Mouse (Mus musculus) thymus, adult 2 months (tissue): ENCODE data around the gene Kcnh7. TPM values are rescaled to one million over a fixed set of nuclear protein-coding genes. Genes with fewer than 3 reads are reported as not detected.

Experiments
- DNase-seq: peaks from one replicate; pipeline ENCODE4 v3.0.0; 2021
- H3K27ac ChIP-seq: fragments of 200-500 bp; 2 replicates; pipeline ENCODE4 v1.5.1; 2012; ENCODE audit warnings: low read length, control low read depth; ENCODE audit not compliant: control insufficient read depth, insufficient read depth
- H3K27me3 ChIP-seq: fragments of 200-500 bp; 2 replicates; pipeline ENCODE4 v1.6.1; 2012; ENCODE audit warnings: mild to moderate bottlenecking, low read length, moderate library complexity, mixed read lengths; ENCODE audit not compliant: control insufficient read depth, insufficient read depth
- H3K36me3 ChIP-seq: fragments of 200-500 bp; 2 replicates; pipeline ENCODE4 v1.6.1; 2012; ENCODE audit warnings: mild to moderate bottlenecking, low read length, moderate library complexity; ENCODE audit not compliant: control insufficient read depth, insufficient read depth
- H3K4me1 ChIP-seq: fragments of 200-500 bp; replicated peaks from 2 replicates; pipeline ENCODE4 v1.6.1; 2012; ENCODE audit warnings: low read length; ENCODE audit not compliant: control insufficient read depth, insufficient read depth
- H3K4me3 ChIP-seq: fragments of 200-500 bp; 2 replicates; pipeline ENCODE4 v1.5.1; 2012; ENCODE audit warnings: mild to moderate bottlenecking, low read length, control low read depth, moderate library complexity; ENCODE audit not compliant: control insufficient read depth, insufficient read depth
- CTCF ChIP-seq: fragments of 200-500 bp; IDR thresholded peaks from 2 replicates; pipeline ENCODE4 v1.5.1; 2012; ENCODE audit warnings: mild to moderate bottlenecking, control low read depth, low read length, moderate library complexity, borderline replicate concordance; ENCODE audit not compliant: control insufficient read depth, poor library complexity, insufficient read depth; ENCODE audit errors: extremely low read depth
- POLR2A ChIP-seq: fragments of 200-500 bp; IDR thresholded peaks from 2 replicates; pipeline ENCODE4 v1.6.1; 2012; ENCODE audit warnings: mild to moderate bottlenecking, low read length, control low read depth, moderate library complexity; ENCODE audit not compliant: control insufficient read depth, poor library complexity, insufficient read depth; ENCODE audit errors: extremely low read depth
- WGBS: fragments of 180-500 bp; shearing (Covaris S2); methylation state at CpG from one replicate; pipeline ENCODE4 v1.1.7; 2018; 5-methylcytosine and 5-hydroxymethylcytosine counted together
- polyA plus RNA-seq: library from polyadenylated mRNA; depleted of rRNA; stranded (reverse); fragments of >200 nt; gene quantifications from 2 replicates; pipeline ENCODE4 v1.2.3, GENCODE M21; 2012

Kcnh7 gene
- polyA plus RNA-seq, 1 experiment, result 0.03 TPM

- H3K4me3 ChIP-seq, result no peak overlapping the region
- WGBS, result 96% methylated on average over 3 of the region's 3 CpGs
- no peaks in the 10 kb centered on the region for H3K4me1 ChIP-seq
- no peak overlapping the region for H3K27ac ChIP-seq
- H3K36me3 ChIP-seq, result no peaks in the 10 kb centered on the region
- DNase-seq, result no peak
- TF ChIP-seq CTCF (no peak), POLR2A (no peak)
- no peaks in the 10 kb centered on the region for H3K27me3 ChIP-seq
These were observed 144.4 kb downstream of the Kcnh7 start for GRCm38 (mm10) chr2:63039718-63040117.

- TF ChIP-seq POLR2A (no peak), CTCF (no peak)
- no peaks in the 10 kb centered on the region for H3K36me3 ChIP-seq
- no peak overlapping the region for H3K4me3 ChIP-seq
- H3K27me3 ChIP-seq, result no peaks in the 10 kb centered on the region
- no peak overlapping the region for H3K27ac ChIP-seq
- no peaks in the 10 kb centered on the region for H3K4me1 ChIP-seq
- DNase-seq, result no peak
These were observed 169.2 kb downstream of the Kcnh7 start for GRCm38 (mm10) chr2:63014909-63015308.

GRCm38 (mm10) chr2:63009141-63009540, 174.9 kb downstream of the Kcnh7 start:
- no peak overlapping the region for H3K4me3 ChIP-seq
- no peaks in the 10 kb centered on the region for H3K27me3 ChIP-seq
- TF ChIP-seq CTCF (no peak), POLR2A (no peak)
- 89% methylated on average over 4 of the region's 4 CpGs for WGBS
- no peak for DNase-seq
- no peak overlapping the region for H3K27ac ChIP-seq
- no peaks in the 10 kb centered on the region for H3K36me3 ChIP-seq
- H3K4me1 ChIP-seq, result no peaks in the 10 kb centered on the region

GRCm38 (mm10) chr2:63002784-63003183, 181.3 kb downstream of the Kcnh7 start:
- no peaks in the 10 kb centered on the region for H3K27me3 ChIP-seq
- no peak overlapping the region for H3K4me3 ChIP-seq
- H3K27ac ChIP-seq, result no peak overlapping the region
- TF ChIP-seq POLR2A (no peak), CTCF (no peak)
- no peak for DNase-seq
- H3K4me1 ChIP-seq, result no peaks in the 10 kb centered on the region
- H3K36me3 ChIP-seq, result no peaks in the 10 kb centered on the region
- WGBS, result 98% methylated on average over 1 of the region's 1 CpGs

GRCm38 (mm10) chr2:62997692-62998091, 186.4 kb downstream of the Kcnh7 start:
- no peaks in the 10 kb centered on the region for H3K4me1 ChIP-seq
- TF ChIP-seq POLR2A (no peak), CTCF (no peak)
- no peak overlapping the region for H3K4me3 ChIP-seq
- DNase-seq, result no peak
- 89% methylated on average over 2 of the region's 2 CpGs for WGBS
- H3K36me3 ChIP-seq, result no peaks in the 10 kb centered on the region
- H3K27me3 ChIP-seq, result no peaks in the 10 kb centered on the region
- H3K27ac ChIP-seq, result no peak overlapping the region

- Histone ChIP-seq H3K4me3 (no peak overlapping the region), H3K36me3 (no peaks in the 10 kb centered on the region), H3K27me3 (no peaks in the 10 kb centered on the region), H3K27ac (no peak overlapping the region), H3K4me1 (no peaks in the 10 kb centered on the region)
- no peak for DNase-seq
- no peak for TF ChIP-seq CTCF
These were observed 195.5 kb downstream of the Kcnh7 start for GRCm38 (mm10) chr2:62988616-62989015.

GRCm38 (mm10) chr2:62983936-62984335, 200.2 kb downstream of the Kcnh7 start:
- H3K27me3 ChIP-seq, result no peaks in the 10 kb centered on the region
- 72% methylated on average over 2 of the region's 2 CpGs for WGBS
- no peaks in the 10 kb centered on the region for H3K4me1 ChIP-seq
- H3K36me3 ChIP-seq, result no peaks in the 10 kb centered on the region
- no peak overlapping the region for H3K27ac ChIP-seq
- no peak overlapping the region for H3K4me3 ChIP-seq
- TF ChIP-seq CTCF (no peak), POLR2A (no peak)
- no peak for DNase-seq
